Mouse (Mus musculus): Measurements from ENCODE around the gene Dnase2b.

Gene Dnase2b

GRCm38 (mm10) chr3:146616533-146617283 is 1.3 kb upstream of the Dnase2b start:
- in situ Hi-C loops (cut with MseI, MboI) = no loop called here

- in situ Hi-C loops (cut with MseI, MboI) = no loop called here
Observed at GRCm38 (mm10) chr3:146611821-146612220, 3.6 kb downstream of the Dnase2b start.

DNA sequence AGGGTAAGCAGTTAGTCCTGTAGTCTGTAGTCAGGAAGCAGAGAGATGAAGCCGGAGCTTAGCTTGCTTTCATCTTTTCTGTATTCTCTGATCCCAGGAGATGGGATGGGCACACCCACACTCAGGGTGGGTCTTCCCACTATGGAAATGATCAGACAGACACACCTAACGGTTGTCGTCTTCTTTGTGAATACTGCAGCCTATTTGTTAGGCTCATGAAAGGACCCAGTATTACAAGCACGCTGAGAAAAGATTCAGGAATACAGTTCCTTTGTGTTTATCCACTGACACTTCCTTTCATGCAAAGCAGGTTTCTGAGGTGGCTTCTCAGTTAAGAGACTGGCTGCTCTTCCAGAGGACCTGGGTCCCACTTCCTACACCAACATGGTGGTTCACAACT is 4.1 kb downstream of the Dnase2b start:
- in situ Hi-C loops (cut with MseI, MboI) = no loop called here

GRCm38 (mm10) chr3:146610322-146610721 is 5.1 kb downstream of the Dnase2b start:
- in situ Hi-C loops (cut with MseI, MboI) = no loop called here

DNA sequence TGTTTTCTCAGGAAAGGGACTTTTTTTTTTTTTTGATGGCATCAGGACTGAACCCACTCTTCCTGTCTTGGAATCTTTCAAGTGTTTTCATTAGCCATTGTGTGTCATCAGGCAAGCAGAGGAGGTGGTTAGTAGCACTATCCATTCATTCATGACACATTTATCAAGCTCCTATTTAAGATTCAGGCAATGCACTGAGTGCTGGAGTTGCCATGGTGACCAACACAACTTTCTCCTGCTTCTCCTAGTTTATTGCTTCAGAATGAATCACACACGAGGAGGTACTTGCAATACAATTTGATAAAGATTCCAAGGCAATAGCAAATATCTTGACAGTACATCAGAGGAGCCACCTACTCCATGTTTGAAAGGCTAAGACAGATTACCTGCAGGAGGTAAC is 8.0 kb downstream of the Dnase2b start:
- in situ Hi-C loops (cut with MseI, MboI) = no loop called here

DNA sequence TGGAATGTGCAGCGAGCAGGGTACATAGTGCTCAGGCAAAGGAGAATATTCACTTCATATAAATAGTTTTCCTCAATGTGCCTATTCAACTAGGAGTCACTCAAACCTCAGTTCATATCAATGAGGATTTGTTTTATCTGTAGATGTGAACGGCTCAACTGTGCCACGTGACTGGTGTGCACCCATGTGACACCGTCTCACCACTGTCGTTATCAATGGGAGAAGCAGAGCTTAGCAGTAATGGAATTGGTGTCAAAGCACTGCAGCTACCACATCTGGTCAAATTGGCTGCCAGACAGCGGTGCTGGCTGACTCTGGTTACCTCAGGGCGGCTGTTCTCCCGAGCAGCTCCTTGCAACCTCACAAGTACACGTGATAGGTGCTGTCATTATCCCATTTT is 10.7 kb downstream of the Dnase2b start:
- in situ Hi-C loops (cut with MseI, MboI) = no loop called here

DNA sequence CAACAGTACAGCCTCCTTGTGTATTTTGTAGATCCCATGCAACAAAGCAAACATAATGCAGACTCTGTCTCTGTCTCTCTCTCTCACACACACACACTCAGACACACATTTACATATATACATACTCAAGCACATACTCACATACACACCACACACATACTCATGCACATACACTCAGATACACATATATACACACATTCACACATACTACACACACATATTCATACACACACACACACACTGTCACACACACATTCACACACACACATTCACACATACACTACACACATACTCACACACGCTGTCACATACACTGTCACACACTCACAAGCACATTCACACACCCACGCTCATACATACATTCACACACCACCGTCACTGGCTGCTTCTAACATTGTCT is 12.9 kb downstream of the Dnase2b start:
- in situ Hi-C loops (cut with MseI, MboI) = no loop called here

DNA sequence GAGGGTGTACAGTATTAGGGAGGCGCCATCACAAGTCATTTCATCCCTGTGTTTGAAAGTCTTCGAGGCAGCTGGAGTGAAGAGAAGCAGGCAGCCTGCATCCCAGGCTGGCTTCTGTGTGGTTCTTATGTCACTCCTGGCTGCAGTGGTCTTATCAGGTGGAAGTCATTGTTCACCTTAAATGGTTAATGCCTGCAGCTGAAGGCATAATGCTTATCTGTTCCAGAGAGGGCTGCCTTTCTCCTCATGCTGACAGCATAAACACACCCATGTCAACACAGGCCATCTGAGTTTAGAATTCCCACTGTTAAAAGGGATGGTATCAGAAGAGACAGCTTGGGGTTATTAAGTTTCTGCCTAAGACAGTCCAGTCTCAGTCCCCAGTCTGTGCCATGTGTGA is 14.2 kb downstream of the Dnase2b start:
- in situ Hi-C loops (cut with MseI, MboI) = no loop called here

DNA sequence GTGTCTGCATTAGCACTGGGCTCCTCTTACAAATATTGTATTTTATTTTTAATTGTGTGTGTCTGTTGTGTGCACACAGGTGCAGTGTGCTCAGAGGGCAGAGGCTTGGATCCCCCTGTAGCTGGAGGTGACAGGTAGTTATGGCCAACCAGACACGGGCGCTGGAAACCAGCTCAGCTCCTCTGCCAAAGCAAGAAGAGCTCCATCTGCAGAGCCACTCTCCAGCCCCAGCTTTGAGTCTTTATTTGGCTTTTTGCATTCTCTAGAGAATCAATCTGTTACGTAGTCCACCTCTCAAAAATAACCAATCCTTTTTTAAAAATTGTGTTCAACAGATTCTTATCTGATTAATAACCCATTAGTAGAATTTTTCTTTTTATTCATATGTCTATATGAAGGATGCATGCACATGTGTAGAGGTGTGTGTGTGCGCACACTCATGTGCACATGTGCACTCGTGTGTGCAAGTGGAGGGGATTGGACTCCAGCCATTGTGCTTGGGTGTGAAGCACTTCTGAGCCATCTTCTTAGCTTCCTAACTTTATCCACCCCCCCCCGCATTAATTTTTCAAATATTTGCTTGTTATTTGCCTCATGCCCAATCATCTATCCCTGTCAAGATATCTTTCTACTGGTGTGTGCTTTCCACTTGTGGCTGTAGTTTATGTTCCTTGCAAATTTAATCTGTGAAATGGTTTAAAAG is 16.0 kb downstream of the Dnase2b start:
- in situ Hi-C loops (cut with MseI, MboI) = no loop called here

DNA sequence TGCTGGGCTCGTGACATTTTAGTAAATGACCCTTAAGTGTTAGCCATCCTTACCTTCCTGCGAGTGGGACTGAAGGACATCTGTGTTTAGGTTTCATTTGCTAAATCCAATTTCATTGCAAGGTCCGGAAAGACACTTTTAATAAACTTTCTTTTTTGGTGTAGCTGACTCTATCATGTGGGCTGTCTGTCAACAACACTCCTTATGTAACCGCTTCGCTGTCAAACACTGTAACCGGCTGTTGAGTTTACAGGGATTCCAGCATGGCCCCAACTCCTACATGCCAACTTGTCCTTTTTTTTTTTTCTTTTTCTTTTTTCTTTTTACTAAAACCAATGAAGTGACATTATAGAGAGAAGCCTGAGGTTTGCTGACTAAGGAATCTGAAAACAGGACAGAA is 17.0 kb downstream of the Dnase2b start:
- in situ Hi-C loops (cut with MseI, MboI) = no loop called here

- in situ Hi-C loops (cut with MseI, MboI) = no loop called here
Observed at GRCm38 (mm10) chr3:146596864-146597263, 18.5 kb downstream of the Dnase2b start.

- in situ Hi-C loops (cut with MseI, MboI) = no loop called here
Observed at GRCm38 (mm10) chr3:146596387-146596786, 19.0 kb downstream of the Dnase2b start.

GRCm38 (mm10) chr3:146595440-146595839 is 20.0 kb downstream of the Dnase2b start:
- in situ Hi-C loops (cut with MseI, MboI) = no loop called here

DNA sequence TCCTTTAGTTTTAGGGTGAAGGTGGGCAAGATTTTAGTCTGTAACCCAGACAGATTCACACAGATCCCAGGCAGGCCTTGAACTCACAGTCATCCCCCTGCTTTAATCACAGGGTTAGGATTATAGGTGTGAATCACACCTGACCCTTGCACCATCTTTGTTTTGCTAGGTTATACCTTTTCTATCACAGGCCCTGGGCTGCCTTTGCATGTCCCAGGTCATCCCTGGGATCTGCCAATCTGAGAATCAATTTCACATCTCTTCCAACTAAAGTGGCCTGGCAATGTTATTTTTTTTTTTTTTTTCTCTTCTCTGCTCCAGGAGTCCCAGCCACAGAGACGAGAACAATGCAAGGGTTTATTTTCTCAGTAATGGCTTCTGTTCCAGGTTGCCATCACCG is 23.8 kb downstream of the Dnase2b start:
- in situ Hi-C loops (cut with MseI, MboI) = no loop called here

DNA sequence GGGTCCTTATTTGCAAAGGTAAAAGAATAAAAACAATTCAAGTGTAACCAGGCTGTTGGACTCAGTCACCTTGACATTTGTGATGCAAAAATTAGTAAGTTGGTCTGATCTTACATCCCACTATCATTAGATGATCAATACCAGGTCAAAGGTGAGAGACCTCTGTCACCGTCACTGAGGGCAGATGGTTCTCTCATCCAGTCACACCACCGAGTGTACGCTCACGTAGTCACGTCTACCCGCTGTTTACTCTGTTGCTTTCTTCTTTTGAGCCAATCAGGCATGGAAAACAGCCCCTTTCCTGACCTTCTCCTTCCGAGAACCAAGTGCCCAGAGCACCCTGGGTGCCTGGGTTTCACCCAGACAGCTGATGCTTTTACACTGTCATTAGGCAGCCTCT is 24.2 kb downstream of the Dnase2b start:
- in situ Hi-C loops (cut with MseI, MboI) = no loop called here

DNA sequence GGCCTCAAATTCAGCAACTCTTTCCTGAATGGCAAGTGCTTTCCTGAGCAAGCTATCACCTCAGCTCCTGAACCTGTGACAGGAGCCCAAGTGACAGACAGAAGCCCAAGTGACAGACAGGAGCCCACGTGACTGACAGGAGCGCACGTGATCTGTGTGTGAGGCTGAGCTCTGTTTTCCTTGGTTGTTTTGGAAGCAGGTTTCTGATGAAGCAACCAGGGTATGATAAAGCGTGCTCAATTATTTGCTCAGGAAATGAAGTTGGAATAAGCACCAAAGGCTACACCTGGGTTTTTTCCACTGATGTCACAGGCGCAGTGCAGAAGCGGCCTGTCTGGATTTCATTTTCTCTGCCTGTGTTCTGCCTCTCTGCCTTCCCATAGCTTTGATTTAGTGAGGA is 25.9 kb downstream of the Dnase2b start:
- in situ Hi-C loops (cut with MseI, MboI) = no loop called here

- in situ Hi-C loops (cut with MseI, MboI) = no loop called here
Observed at GRCm38 (mm10) chr3:146586616-146587015, 28.8 kb downstream of the Dnase2b start.

DNA sequence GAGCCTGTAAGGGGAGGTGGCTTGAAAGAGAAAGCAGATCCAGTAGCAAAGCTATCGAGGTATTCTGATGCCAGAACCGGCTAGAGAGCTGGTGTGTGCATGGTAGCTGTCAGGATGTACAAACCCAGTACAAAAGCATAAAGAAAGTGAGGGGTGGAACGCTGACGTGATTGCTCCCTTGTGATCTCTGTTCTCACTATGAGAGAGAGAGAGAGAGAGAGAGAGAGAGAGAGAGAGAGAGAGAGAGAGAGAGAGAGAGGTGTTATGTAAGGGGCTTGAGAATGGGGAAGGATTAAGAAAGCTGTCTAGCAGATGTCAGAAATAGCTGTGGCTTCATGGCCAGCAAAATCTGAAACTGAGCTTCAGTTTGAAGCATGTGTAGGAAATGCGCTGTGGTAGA is 31.5 kb downstream of the Dnase2b start:
- in situ Hi-C loops (cut with MseI, MboI) = no loop called here

DNA sequence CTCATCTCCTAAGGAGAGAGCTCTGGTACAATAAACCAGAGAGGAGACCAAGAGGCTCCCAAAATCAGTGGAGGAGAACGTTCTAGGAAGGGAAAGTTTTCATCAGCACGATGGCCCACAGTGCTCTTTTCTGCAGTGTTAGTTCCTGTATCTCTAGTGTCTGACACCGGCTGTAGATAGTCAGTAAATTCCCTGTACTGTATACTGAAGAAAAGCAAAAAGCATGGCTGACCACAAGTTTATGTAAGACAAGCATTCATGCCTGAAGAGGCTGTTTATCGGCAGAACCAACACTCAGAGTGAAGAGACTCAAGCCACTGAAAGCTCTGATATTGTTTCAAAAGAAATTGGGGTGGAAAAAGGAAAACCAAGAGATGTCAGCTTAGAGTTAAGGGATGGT is 31.9 kb downstream of the Dnase2b start:
- in situ Hi-C loops (cut with MseI, MboI) = no loop called here

DNA sequence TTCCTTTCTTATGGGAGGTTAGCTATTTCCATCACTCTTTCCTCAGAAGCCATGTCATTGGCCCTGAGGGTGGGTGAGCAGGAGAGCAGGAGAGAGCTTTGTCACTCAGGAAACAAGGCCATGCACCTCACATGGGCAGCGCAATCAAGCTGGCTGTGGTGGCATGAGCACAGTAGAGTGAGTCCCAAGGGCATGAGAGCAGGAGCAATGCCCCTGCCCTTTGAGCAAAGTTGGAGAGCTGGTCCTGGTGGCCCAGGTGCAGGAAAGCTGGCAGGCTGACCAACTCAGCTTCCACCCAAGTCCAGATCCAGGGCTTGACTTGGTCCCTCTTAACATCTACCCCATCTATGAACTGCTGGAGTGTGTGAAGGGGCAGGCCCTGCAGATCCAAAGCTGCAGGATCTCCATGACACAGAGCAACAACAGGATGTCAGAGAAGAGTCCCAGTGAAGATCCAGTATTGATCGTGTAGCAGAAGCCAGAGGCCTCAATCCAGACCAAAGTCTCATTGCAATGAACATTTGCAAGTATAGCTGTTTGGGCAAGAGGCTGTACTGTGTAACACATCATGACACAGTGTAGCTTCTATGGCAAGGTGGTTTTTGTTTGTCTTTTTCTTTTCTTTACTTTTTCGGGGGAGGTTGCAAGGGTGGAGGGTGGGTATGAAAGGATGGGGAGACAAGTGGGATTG is 35.2 kb downstream of the Dnase2b start:
- in situ Hi-C loops (cut with MseI, MboI) = no loop called here

DNA sequence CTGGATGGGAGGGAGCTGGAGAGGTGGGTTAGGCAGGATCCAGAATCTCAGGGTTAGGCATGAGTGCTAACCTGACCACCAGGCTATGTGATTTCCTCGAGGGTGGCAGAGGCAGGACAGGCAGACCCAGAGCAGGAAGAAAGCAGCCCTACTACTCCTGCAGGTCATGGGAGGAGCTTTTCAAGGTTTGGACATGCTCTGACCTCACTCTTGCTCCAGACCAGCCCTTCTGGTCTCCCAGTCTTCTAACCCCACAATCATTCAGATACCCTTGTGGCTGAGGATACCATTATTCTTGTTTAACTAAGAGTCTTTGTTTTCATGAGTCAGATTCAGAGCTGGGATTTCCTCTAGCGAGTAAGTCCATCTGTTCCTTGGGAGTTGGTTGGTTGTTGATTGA is 37.8 kb downstream of the Dnase2b start:
- in situ Hi-C loops (cut with MseI, MboI) = no loop called here

- in situ Hi-C loops (cut with MseI, MboI) = loop anchor here in 1 of 2 experiments (25.0 kb wide), 1 partner anchor 341 kb away; no protein-coding TSS in a partner anchor
Observed at GRCm38 (mm10) chr3:146571341-146571740, 44.1 kb downstream of the Dnase2b start.

- in situ Hi-C loops (cut with MseI, MboI) = loop anchor here in 1 of 2 experiments (25.0 kb wide), 1 partner anchor 341 kb away; no protein-coding TSS in a partner anchor
Observed at GRCm38 (mm10) chr3:146570939-146571338, 44.5 kb downstream of the Dnase2b start.
